Mouse (Mus musculus) embryonic facial prominence, embryonic 12.5 days (tissue): ENCODE measurements at regions not wholly inside any gene's neighbourhood (a gene's known extent, or its start where the extent isn't known, plus 50 kb on each side); places are given as distances from the start of the nearest gene placed in this dataset.

Experiments used
- ATAC-seq: fragments of 200-750 bp; cut with Nextera tagmentation; 2 replicates; pipeline ENCODE4 v1.8.0; 2017; ENCODE audit not compliant: insufficient number of reproducible peaks, insufficient read depth, low FRiP score, low TSS enrichment
- H3K27ac ChIP-seq: fragments of 300-500 bp; sonication (generic); 2 replicates; pipeline ENCODE4 v1.5.1; 2016; ENCODE audit warnings: mild to moderate bottlenecking
- H3K27me3 ChIP-seq: fragments of 300-500 bp; sonication (generic); 2 replicates; pipeline ENCODE4 v1.6.1; 2016; ENCODE audit warnings: mild to moderate bottlenecking, moderate library complexity
- H3K36me3 ChIP-seq: fragments of 300-500 bp; sonication (generic); 2 replicates; pipeline ENCODE4 v1.6.1; 2016; ENCODE audit warnings: mild to moderate bottlenecking
- H3K4me1 ChIP-seq: fragments of 300-500 bp; sonication (generic); 2 replicates; pipeline ENCODE4 v1.6.1; 2016
- H3K4me2 ChIP-seq: fragments of 300-500 bp; sonication (generic); replicated peaks from 2 replicates; pipeline ENCODE4 v1.6.1; 2016; ENCODE audit warnings: mild to moderate bottlenecking, moderate library complexity
- H3K4me3 ChIP-seq: fragments of 300-500 bp; sonication (generic); 2 replicates; pipeline ENCODE4 v1.5.1; 2016; ENCODE audit warnings: mild to moderate bottlenecking
- H3K9ac ChIP-seq: fragments of 300-500 bp; sonication (generic); 2 replicates; pipeline ENCODE4 v1.6.1; 2016; ENCODE audit warnings: mild to moderate bottlenecking, moderate library complexity
- H3K9me3 ChIP-seq: fragments of 300-500 bp; sonication (generic); 2 replicates; pipeline ENCODE4 v1.6.1; 2016; ENCODE audit warnings: mild to moderate bottlenecking, moderate library complexity
- WGBS: fragments of 180-500 bp; shearing (Covaris S2); methylation state at CpG from one replicate; pipeline ENCODE4 v1.1.7; 2016; 5-methylcytosine and 5-hydroxymethylcytosine counted together

DNA sequence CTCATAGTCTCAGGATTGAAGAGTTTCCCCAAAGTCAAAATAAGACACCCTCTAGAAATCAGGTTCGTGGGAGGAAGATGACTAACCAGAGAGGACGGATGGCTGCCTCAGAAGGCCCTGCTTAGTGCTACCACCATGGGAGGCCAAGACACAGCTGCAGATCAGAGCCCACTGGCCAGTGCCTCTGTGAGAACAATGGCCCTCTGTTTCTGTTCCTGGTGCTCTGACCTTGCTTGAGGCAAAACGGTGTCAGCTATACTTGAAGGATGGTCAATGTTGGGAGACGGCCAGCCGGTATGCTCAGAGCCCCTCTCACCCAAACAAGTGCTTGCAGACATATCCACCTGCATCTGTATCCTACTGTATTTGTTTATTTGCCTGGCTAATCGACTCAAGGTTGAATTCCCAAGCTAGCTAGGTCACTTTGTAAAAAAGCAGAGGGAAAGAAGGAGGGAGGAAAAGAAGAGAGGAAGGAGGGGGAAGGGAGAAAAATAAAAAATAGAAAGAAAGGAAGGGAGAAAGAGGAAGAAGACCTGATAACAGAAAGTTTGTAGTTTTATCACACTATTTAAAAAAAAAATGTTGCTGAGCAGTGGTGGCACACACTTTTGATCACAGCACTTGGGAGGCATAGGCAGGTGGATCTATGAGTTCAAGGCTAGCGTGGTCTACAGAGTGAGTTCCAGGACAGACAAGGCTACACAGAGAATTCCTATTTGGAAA is 112.7 kb downstream of the Fam204a start:
- Histone ChIP-seq H3K9me3 (no peaks in the 10 kb centered on the region), H3K9ac (no peak overlapping the region), H3K36me3 (no peaks in the 10 kb centered on the region), H3K4me3 (no peak overlapping the region), H3K4me1 (peaks cover 7% of the 10 kb centered on the region), H3K27me3 (no peaks in the 10 kb centered on the region), H3K27ac (no peak overlapping the region), H3K4me2 (no peak overlapping the region)
- WGBS, result 26% methylated on average over 7 of the region's 7 CpGs
- ATAC-seq, result no peak

GRCm38 (mm10) chr19:60110278-60110677 is 116.2 kb downstream of the Fam204a start:
- no peak overlapping the region for H3K4me3 ChIP-seq
- no peaks in the 10 kb centered on the region for H3K4me1 ChIP-seq
- no peak overlapping the region for H3K27ac ChIP-seq
- H3K9me3 ChIP-seq, result no peaks in the 10 kb centered on the region
- no peak overlapping the region for H3K9ac ChIP-seq
- ATAC-seq, result no peak
- H3K4me2 ChIP-seq, result no peak overlapping the region
- H3K36me3 ChIP-seq, result no peaks in the 10 kb centered on the region
- no peaks in the 10 kb centered on the region for H3K27me3 ChIP-seq
- WGBS, result 52% methylated on average over 6 of the region's 6 CpGs

DNA sequence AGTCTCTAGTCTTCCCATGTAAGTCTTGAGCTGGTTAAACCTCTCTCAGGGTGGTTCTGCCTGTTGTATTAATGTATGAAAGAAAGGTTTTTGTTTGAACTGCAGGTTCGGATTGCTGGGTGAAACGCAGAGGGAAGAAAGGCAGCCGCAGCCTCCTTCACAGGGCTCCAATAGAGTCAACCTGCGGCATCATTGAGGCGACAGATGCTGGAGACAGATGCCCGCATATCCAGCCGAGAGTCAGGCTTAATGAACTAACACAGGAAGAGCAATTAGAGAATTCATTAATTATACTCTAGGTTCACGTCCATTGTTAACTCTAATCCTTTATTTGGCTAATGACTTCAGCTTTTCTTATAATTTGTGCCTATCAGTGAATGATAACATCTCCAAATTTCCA is 117.0 kb downstream of the Fam204a start:
- ATAC-seq, result no peak
- Histone ChIP-seq H3K9me3 (no peaks in the 10 kb centered on the region), H3K4me3 (no peak overlapping the region), H3K36me3 (no peaks in the 10 kb centered on the region), H3K27ac (no peak overlapping the region), H3K4me2 (no peak overlapping the region), H3K9ac (no peak overlapping the region), H3K4me1 (no peaks in the 10 kb centered on the region), H3K27me3 (no peaks in the 10 kb centered on the region)
- WGBS, result 67% methylated on average over 8 of the region's 8 CpGs

- no peak overlapping the region for H3K4me2 ChIP-seq
- whole genome bisulfite sequencing, result 71% methylated on average over 3 of the region's 3 CpGs
- no peaks in the 10 kb centered on the region for H3K27me3 ChIP-seq
- ATAC-seq, result no peak
- no peak overlapping the region for H3K4me3 ChIP-seq
- no peak overlapping the region for H3K9ac ChIP-seq
- H3K27ac ChIP-seq, result no peak overlapping the region
- H3K4me1 ChIP-seq, result no peaks in the 10 kb centered on the region
- H3K36me3 ChIP-seq, result no peaks in the 10 kb centered on the region
- no peaks in the 10 kb centered on the region for H3K9me3 ChIP-seq
These were observed 128.6 kb downstream of the Fam204a start for GRCm38 (mm10) chr19:60097915-60098314.

DNA sequence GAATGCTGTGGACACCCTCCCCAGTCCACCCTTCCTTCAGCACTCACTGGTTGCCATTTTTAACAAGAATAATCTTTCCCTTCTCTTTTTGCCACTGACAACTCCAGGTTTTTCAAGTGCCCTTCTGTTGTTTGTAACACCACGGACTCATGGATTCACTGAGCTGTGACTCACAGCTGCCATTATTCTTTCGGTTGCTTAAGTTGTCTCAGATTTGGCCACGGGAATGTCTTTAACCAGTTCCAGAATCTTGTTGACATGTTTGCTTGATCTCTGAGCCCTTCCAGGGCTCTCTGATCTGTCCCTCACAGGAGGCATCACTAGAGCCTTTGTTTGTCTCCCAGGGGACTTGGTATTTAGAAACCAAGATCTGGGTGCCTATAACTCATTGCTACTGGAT is 131.5 kb upstream of the Rab11fip2 start:
- Histone ChIP-seq H3K4me2 (no peak overlapping the region), H3K4me1 (no peaks in the 10 kb centered on the region), H3K36me3 (no peaks in the 10 kb centered on the region), H3K27me3 (no peaks in the 10 kb centered on the region), H3K9ac (no peak overlapping the region), H3K27ac (no peak overlapping the region), H3K9me3 (no peaks in the 10 kb centered on the region), H3K4me3 (no peak overlapping the region)
- WGBS, result 15% methylated on average over 3 of the region's 3 CpGs
- no peak for ATAC-seq

GRCm38 (mm10) chr19:60073328-60073727 is 129.9 kb upstream of the Rab11fip2 start:
- Histone ChIP-seq H3K4me2 (no peak overlapping the region), H3K36me3 (no peaks in the 10 kb centered on the region), H3K4me1 (no peaks in the 10 kb centered on the region), H3K27me3 (no peaks in the 10 kb centered on the region), H3K4me3 (no peak overlapping the region), H3K27ac (no peak overlapping the region), H3K9ac (no peak overlapping the region), H3K9me3 (no peaks in the 10 kb centered on the region)
- no peak for ATAC-seq
- 50% methylated on average over 1 of the region's 1 CpGs for WGBS

DNA sequence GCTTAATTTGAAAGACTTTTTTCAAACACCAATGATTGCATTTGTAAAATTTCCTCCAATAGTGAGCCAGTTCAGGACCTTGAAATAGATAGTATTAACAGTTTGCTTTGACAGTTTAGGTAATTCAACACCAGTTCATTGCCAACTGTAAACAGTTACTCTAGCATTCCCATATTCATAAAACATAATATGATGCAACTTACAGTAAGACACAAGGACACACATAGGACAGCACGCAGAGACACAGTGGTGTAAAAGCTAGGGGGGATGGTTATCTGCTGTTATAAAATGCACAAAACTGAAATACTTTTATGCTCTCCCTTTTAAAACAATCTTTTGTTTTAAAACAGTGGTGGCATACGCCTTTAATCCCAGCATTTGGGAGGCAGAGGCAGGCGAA is 122.7 kb upstream of the Rab11fip2 start:
- no peaks in the 10 kb centered on the region for H3K9me3 ChIP-seq
- H3K27me3 ChIP-seq, result no peaks in the 10 kb centered on the region
- no peaks in the 10 kb centered on the region for H3K36me3 ChIP-seq
- H3K27ac ChIP-seq, result no peak overlapping the region
- no peaks in the 10 kb centered on the region for H3K4me1 ChIP-seq
- WGBS, result 92% methylated on average over 3 of the region's 3 CpGs
- H3K4me2 ChIP-seq, result no peak overlapping the region
- ATAC-seq, result no peak
- H3K9ac ChIP-seq, result no peak overlapping the region
- no peak overlapping the region for H3K4me3 ChIP-seq

GRCm38 (mm10) chr19:60055121-60055874 is 111.8 kb upstream of the Rab11fip2 start:
- WGBS, result 61% methylated on average over 4 of the region's 4 CpGs
- ATAC-seq, result no peak
- Histone ChIP-seq H3K9me3 (no peaks in the 10 kb centered on the region), H3K36me3 (no peaks in the 10 kb centered on the region), H3K4me2 (no peak overlapping the region), H3K4me3 (no peak overlapping the region), H3K4me1 (no peaks in the 10 kb centered on the region), H3K27me3 (0 out of 2 replicates have a peak, but pooled peaks cover 2% of the 10 kb centered on the region), H3K9ac (no peak overlapping the region), H3K27ac (no peak overlapping the region)

- no peak overlapping the region for H3K27ac ChIP-seq
- no peak overlapping the region for H3K9ac ChIP-seq
- 41% methylated on average over 9 of the region's 9 CpGs for WGBS
These were observed 107.7 kb upstream of the Rab11fip2 start for GRCm38 (mm10) chr19:60051151-60051550.

GRCm38 (mm10) chr19:60040721-60041120 is 97.3 kb upstream of the Rab11fip2 start:
- no peak overlapping the region for H3K4me2 ChIP-seq
- H3K9ac ChIP-seq, result no peak overlapping the region
- no peak overlapping the region for H3K27ac ChIP-seq
- H3K9me3 ChIP-seq, result no peaks in the 10 kb centered on the region
- no peak for ATAC-seq
- no peak overlapping the region for H3K4me3 ChIP-seq
- no peaks in the 10 kb centered on the region for H3K4me1 ChIP-seq
- no peaks in the 10 kb centered on the region for H3K27me3 ChIP-seq
- no peaks in the 10 kb centered on the region for H3K36me3 ChIP-seq

More at GRCm38 (mm10) chr19:60051151-60051550, 107.7 kb upstream of the Rab11fip2 start:
- no peaks in the 10 kb centered on the region for H3K4me1 ChIP-seq
- H3K4me2 ChIP-seq, result no peak overlapping the region
- H3K4me3 ChIP-seq, result no peak overlapping the region
- no peaks in the 10 kb centered on the region for H3K36me3 ChIP-seq
- ATAC-seq, result no peak
- H3K27me3 ChIP-seq, result 0 out of 2 replicates have a peak, but pooled peaks cover 2% of the 10 kb centered on the region
- no peaks in the 10 kb centered on the region for H3K9me3 ChIP-seq

DNA sequence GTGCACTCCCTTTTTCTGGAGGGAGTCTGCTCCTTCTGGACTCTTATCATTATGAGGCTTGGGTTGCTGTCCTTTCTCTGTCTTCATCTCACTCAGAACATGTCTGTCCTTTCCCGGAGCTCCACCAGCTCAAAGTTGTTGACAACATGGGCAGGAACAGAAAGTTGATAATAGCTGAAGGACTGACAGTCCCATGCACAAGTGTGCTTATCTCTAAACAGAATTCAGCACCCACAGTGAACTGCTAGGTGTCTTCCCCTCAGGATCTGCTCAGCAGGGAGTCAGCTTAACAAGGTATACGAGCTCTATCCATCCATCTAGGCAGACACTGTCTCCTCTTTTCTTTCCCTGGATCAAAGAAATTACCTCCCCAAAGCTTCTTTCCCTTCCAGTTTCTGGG is 89.2 kb upstream of the Rab11fip2 start:
- no peak for ATAC-seq
- no peak overlapping the region for H3K27ac ChIP-seq
- H3K4me3 ChIP-seq, result no peak overlapping the region
- H3K4me1 ChIP-seq, result no peaks in the 10 kb centered on the region
- no peak overlapping the region for H3K9ac ChIP-seq
- 78% methylated on average over 2 of the region's 2 CpGs for WGBS
- no peaks in the 10 kb centered on the region for H3K27me3 ChIP-seq
- H3K36me3 ChIP-seq, result no peaks in the 10 kb centered on the region
- no peak overlapping the region for H3K4me2 ChIP-seq
- H3K9me3 ChIP-seq, result no peaks in the 10 kb centered on the region

DNA sequence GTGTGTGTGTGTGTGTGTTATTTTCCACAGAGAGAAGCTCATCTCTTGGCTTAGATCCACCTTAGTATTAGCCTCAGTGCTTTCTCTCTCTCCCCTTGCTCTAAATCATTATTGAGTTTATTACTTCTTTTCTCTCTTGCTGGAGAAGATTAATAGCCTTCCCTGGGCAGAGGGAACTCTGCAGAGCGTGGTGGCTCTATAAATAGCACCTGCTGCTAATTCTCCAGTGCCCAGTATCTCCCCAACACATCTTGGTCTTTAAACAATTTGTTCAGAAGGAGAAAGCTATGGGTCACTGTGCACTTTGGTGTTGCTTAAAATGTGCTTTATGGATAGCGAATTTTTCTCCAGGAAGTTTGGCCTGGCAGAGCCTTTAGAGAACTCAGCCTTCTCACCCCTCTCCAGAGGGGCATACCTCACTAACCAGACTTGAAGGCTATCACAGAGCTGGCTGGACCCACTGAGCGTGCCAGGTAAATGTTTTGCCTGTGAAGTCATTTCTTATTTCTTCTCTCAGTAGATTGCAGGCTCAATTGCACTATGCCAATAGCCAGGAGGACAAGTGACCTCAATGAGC is 86.8 kb upstream of the Rab11fip2 start:
- no peaks in the 10 kb centered on the region for H3K9me3 ChIP-seq
- H3K9ac ChIP-seq, result no peak overlapping the region
- ATAC-seq, result no peak
- H3K27me3 ChIP-seq, result no peaks in the 10 kb centered on the region
- H3K27ac ChIP-seq, result no peak overlapping the region
- H3K4me2 ChIP-seq, result no peak overlapping the region
- no peaks in the 10 kb centered on the region for H3K36me3 ChIP-seq
- H3K4me3 ChIP-seq, result no peak overlapping the region
- no peaks in the 10 kb centered on the region for H3K4me1 ChIP-seq
- 77% methylated on average over 3 of the region's 3 CpGs for WGBS
